Mouse (Mus musculus): Measurements from ENCODE around the gene Itpripl2.

The Itpripl2 gene

GRCm38 (mm10) chr7:118491431-118492147 lies at the start of gene Itpripl2:
Gene Itpripl2 (minus strand): TSS chr7:118491975.
- peak; percentile 74 for DNase-seq

DNA sequence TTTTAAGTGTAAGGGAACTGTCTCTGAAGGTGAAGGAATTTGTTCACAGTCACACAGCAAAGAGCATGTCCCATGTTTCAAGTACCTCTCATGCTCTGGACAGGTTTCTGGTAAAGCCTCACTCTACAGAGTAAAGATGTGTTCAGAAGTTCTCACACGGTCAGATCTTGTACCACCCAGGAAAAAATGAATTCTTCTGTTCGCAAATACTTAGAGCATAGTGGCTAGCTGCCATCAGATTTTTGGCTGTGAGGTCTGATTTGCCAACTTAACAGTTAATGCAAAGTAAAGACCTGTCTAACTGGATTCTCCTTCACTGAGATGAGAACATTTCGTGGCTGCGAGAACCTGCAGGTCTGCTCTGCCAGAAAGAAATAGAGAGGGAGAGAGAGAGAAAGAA lies 43.3 kb upstream of the Itpripl2 start:
- no peak for DNase-seq

DNA sequence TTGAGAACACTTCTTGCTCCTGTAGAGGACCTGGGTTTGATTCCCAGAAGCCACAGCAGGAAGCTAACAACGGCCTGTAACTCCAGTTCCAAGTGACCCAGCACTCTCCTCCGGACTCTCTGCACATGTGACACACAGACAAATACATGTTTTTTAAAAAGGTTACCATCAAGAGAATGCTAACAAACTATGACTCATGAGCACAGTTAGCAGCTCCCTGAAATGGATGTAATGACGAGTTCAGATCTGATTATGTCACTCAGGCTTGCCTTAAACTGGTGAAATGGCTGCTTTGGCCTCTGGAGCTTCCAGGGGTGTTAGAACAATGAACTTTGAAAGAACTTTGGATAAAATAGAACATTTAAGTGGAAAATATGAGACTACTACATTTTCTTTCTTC lies 42.6 kb upstream of the Itpripl2 start:
- DNase-seq = no peak

DNA sequence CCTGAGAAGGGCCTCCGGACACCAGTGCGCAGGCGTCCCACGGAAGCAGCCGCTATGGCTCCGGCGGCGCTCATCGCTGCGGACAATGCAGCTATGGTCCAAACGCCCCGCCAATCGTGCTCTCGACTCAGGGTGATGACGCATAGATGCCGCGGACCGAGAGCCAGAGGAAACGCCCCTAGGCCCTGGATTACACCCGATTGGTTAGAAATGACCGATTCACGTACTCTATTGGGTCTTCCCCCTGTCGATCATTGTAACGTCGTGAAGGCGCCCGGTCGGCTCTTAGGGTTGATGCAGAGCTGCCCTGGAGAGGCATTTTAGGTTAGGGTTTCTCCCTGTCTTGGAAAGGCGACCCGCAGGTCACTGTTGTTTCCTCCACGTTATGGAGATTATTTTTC lies 41.4 kb upstream of the Itpripl2 start, which contains the start of gene Coq7:
Gene Coq7, minus strand, starts transcription at position 179 of the 401 bp plus-strand sequence.
- no peak for DNase-seq

- DNase-seq = peak; percentile 99
Measured at GRCm38 (mm10) chr7:118532519-118533177, 40.9 kb upstream of the Itpripl2 start.

DNA sequence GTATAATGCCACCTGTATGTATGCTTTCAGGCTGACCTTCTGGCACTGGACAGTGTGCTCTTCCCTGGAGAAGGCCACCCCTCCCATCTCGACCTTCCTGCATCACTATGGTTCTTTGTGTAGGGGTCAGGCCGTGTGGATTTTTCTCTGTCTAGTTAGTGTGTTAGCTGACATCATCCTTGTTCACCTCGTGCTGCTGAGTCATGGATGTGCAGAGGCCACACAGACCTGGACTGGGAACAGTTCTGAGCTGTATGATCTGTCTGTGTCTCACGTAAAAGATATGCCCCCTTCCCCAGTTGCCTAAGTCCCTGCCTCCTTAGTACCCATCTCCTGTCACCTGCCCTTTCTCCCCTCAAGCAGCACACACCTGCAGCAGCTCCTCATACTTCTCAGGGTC lies 35.2 kb upstream of the Itpripl2 start:
- DNase-seq = no peak

DNA sequence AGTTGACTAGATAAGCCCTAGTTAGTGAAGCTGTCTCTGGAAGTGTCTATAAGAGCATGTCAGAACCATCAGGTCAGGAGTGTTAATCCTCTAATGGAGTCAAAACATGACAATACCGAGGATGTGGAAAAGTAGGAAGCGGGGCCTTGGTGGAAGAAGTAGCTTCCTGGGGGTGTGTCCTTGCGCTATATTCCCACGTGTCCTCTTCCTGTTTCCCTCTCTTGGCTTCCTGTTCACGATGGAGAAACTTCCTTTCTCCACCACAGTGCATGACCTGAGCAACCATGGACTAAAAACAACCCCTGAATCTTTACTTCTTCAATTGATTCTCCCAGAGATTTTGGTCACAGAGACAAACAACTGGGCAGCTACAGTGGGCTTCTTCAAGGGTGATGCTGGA lies 30.3 kb upstream of the Itpripl2 start:
- no peak for DNase-seq

DNA sequence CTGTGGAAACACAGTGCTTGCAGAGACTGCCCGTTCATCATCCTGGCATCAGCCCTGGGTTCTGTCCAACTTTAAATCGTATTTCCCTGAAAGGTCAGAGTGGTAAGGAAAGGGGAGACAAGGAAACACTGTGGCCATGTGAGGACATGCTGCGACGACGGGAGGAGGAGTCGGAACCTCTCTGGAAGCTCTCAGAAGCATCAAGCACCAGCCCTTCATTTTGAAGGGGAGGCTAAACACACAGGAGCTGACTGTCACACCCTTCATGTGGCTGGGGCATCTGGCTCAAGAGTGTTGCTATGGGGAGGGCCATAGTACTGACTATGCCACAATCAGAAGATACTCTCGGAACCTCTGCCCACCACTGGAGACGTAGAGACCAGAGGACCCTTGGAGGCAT lies 27.9 kb upstream of the Itpripl2 start:
- no peak for DNase-seq

GRCm38 (mm10) chr7:118518687-118519086 lies 26.9 kb upstream of the Itpripl2 start:
- peak; percentile 91 for DNase-seq

DNA sequence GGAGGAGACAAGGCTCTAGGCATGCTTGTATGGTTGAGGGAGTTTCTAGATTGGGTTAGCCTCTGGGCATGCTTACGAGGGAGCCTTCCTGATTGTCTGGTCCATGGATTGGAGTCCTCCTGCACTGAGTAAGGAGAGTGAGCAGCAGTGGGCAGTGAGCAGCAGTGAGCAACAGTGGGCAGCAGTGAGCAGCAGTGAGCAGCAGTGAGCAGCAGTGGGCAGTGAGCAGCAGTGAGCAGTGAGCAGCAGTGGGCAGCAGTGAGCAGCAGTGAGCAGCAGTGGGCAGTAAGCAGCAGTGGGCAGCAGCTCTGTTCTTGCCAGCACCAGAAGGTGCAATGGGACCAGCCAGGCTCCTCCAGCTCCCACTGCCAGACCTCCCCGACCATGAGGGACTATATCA lies 26.0 kb upstream of the Itpripl2 start:
- DNase-seq = peak; percentile 13

DNA sequence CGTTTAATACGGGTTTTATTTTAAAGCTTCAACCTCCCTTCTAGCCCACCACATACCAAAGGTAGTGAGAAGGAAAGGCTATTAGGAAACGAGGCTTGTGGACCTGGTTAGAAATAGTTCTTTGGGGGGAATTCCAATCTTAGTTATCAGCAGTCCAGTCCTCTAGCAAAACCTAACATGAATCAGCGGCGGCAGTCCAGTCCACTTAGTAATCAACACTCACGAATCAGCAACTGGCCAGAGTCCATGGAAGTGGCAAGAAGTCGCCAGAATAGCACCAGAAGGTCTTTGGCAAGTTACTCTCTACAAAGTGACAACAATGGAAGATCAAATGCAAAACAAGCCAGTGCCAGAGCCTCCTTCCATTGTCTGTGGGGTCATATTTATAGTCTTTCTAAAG lies 16.8 kb upstream of the Itpripl2 start:
- DNase-seq = no peak

GRCm38 (mm10) chr7:118503844-118504243 lies 12.1 kb upstream of the Itpripl2 start:
- DNase-seq = no peak

- no peak for DNase-seq
Measured at GRCm38 (mm10) chr7:118502333-118502732, 10.6 kb upstream of the Itpripl2 start.

DNA sequence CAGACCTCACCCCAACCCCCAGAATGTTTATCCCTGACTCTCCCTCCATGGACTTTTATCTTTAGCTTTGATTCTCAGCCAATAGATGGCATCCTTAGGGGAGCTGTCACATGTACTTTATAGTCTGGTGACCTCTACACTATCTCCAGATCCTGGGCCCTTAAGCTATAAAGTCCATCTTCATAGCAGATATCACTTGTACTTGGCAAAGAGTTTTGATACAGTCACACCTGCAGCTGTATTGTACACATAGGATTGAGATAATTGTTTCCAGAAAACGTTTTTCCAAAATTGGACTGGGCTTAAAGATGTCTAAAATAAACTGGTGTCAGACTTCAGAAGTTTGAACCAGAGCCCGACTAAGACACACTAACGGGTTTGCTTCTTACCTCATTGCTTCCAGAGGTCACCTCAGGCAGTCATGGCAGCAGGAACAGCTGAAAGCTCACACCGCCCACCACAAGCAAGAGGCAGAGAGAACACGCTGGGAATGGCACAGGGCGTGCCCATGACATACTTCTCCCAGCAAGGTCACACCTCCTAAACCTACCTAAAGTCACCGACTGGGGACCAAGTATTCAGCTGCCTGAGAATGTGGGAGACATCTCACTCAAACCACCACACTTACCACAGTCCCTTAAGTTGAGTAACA lies 8.1 kb upstream of the Itpripl2 start:
- no peak for DNase-seq

GRCm38 (mm10) chr7:118498984-118499783 lies 7.4 kb upstream of the Itpripl2 start:
- DNase-seq = no peak

GRCm38 (mm10) chr7:118494892-118495579 lies 3.3 kb upstream of the Itpripl2 start:
- DNase-seq = no peak

GRCm38 (mm10) chr7:118493892-118494291 lies 2.1 kb upstream of the Itpripl2 start:
- no peak for DNase-seq

GRCm38 (mm10) chr7:118490666-118491430 lies 927 bp downstream of the Itpripl2 start:
- peak; percentile 48 for DNase-seq

DNA sequence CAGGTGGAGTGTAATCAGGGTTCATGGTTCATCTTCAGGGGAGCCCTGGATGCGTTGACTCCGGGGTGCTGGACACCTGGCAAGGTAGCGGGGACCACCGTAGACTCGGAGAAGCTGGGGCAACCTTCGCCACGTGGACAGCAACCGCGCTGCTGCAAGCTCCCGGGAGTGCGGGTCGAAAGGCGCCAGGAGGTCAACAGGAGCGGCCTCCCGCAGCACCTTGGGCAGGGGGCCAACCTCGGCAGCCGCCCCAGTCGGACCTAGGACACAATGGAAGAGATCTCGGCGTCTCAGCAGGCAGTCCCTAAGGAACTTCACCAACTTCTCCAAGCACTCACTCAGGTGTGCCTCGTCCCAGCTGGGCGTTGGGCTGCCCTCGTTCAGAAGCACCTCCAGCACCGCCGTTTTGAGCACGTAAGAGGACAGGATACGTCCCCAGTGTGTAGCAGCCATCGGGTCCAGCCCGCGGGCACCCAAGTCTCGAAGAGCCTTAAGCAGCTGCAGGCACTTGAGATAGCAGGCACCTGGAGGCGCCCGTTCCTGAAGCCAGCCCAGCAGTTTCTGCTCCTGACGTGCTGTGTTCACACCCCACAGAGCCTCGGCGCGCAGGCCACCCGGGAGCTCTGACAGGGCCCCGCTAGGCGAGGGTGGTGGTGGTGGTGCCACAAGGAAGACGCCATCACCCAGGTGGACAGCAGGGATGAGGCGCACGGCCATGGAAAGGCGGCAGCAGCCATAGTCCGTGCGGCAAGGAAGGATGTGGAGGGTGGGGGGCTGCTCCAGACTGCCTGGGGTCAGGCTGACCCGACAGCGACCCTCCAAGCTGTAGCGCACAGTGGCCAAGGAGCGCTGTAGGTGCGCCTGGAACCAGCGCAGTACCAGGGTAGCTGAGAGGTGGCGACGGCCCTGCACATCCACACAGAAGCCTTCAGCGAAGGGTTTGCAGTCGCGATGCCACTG lies 1.8 kb downstream of the Itpripl2 start:
- DNase-seq = peak; percentile 12

GRCm38 (mm10) chr7:118488060-118488664 lies 3.6 kb downstream of the Itpripl2 start:
- DNase-seq = no peak

Data from thymus, postnatal 4 days (tissue).